Mouse (Mus musculus) bone marrow macrophage, adult 2 months (primary cell): ENCODE measurements around the gene Tcea3. TPM values are rescaled to one million over a fixed set of nuclear protein-coding genes. Genes with fewer than 3 reads are reported as not detected.
A peak's percentile ranks its signal among the peaks of the same experiment; 100 is the strongest.

Experiments used
- H3K27ac ChIP-seq: 2 replicates; pipeline ENCODE4 v1.5.1; 2012; ENCODE audit warnings: low read depth, low read length; ENCODE audit not compliant: insufficient read depth
- H3K4me1 ChIP-seq: 2 replicates; pipeline ENCODE4 v1.6.1; 2012; ENCODE audit warnings: low read length; ENCODE audit not compliant: control insufficient read depth, insufficient read depth
- H3K4me3 ChIP-seq: 2 replicates; pipeline ENCODE4 v1.5.1; 2012; ENCODE audit warnings: mild to moderate bottlenecking, low read length, moderate library complexity; ENCODE audit not compliant: insufficient read depth
- CTCF ChIP-seq: IDR thresholded peaks from 2 replicates; pipeline ENCODE4 v1.5.1; 2012; ENCODE audit warnings: low read depth, mild to moderate bottlenecking, low read length, moderate library complexity
- POLR2A ChIP-seq: IDR thresholded peaks from 2 replicates; pipeline ENCODE4 v1.6.1; 2012; ENCODE audit warnings: mild to moderate bottlenecking, low read depth, low read length, borderline replicate concordance
- polyA plus RNA-seq: library from polyadenylated mRNA; stranded (reverse); fragments of >200 nt; gene quantifications from 2 replicates; pipeline ENCODE4 v1.2.4, GENCODE M21; 2012; ENCODE audit not compliant: missing spikeins, insufficient read depth, insufficient read length

The Tcea3 gene
- polyA plus RNA-seq, 1 experiment, result 6.9 TPM

DNA sequence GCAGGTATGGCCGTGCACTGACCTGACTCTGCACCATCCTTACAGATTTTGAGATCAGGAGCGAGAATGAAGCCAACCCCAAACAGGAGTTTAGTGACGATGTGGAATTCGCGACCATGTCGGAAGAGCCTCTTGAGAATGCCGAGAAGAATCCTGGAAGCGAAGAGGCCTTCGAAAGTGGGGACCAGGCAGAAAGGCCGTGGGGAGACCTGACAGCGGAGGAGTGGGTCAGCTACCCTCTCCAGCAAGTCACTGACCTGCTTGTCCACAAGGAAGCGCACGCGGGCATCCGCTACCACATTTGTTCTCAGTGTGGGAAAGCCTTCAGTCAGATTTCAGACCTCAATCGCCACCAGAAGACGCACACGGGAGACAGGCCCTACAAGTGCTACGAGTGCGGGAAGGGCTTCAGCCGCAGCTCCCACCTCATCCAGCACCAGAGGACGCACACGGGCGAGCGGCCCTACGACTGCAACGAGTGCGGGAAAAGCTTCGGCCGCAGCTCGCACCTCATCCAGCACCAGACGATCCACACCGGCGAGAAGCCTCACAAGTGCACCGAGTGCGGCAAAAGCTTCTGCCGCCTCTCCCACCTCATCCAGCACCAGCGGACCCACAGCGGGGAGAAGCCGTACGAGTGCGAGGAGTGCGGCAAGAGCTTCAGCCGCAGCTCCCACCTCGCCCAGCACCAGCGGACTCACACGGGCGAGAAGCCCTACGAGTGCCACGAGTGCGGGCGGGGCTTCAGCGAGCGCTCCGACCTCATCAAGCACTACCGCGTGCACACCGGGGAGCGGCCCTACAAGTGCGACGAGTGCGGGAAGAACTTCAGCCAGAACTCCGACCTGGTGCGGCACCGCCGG, 42.6 kb downstream of the Tcea3 start:
- H3K27ac ChIP-seq, result no peak overlapping the region
- TF ChIP-seq CTCF, result no peak
- TF ChIP-seq POLR2A, result no peak
- H3K4me1 ChIP-seq, result 0 out of 2 replicates have a peak, but pooled peaks cover 2% of the 10 kb centered on the region
- H3K4me3 ChIP-seq, result no peak overlapping the region

DNA sequence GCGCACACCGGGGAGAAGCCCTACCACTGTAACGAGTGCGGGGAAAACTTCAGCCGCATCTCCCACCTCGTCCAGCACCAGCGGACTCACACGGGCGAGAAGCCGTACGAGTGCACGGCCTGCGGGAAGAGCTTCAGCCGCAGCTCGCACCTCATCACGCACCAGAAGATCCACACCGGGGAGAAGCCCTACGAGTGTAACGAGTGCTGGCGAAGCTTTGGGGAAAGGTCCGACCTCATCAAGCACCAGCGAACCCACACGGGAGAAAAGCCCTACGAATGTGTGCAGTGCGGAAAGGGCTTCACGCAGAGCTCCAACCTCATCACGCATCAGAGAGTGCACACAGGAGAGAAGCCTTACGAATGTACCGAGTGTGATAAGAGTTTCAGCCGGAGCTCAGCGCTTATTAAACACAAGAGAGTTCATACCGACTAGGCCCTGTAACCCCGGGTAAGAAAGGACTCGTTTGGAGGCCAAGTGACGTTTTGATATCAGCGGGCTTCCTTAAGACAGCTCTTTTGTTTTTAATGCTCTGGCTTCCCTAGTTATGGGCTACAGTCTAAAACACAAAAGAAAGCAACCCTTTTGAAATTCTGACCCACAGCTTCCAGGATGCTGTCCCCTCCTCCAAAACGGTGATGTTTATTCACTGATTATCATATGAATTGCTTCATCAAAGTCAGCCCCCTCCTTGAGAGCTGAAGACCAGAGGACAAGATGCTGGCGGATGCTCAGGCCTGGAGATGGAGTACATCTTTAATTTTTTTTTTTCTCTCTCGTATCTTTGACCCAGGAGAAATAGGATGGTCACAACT, 43.5 kb downstream of the Tcea3 start:
- Histone ChIP-seq H3K27ac (no peak overlapping the region), H3K4me3 (no peak overlapping the region), H3K4me1 (0 out of 2 replicates have a peak, but pooled peaks cover 2% of the 10 kb centered on the region)
- TF ChIP-seq CTCF, result no peak
- no peak for TF ChIP-seq POLR2A

- TF ChIP-seq CTCF, result no peak
- no peak for TF ChIP-seq POLR2A
- Histone ChIP-seq H3K4me3 (no peak overlapping the region), H3K4me1 (0 out of 2 replicates have a peak, but pooled peaks cover under 1% of the 10 kb centered on the region), H3K27ac (no peak overlapping the region)
Measured at GRCm38 (mm10) chr4:136291692-136292091, 44.2 kb downstream of the Tcea3 start.

DNA sequence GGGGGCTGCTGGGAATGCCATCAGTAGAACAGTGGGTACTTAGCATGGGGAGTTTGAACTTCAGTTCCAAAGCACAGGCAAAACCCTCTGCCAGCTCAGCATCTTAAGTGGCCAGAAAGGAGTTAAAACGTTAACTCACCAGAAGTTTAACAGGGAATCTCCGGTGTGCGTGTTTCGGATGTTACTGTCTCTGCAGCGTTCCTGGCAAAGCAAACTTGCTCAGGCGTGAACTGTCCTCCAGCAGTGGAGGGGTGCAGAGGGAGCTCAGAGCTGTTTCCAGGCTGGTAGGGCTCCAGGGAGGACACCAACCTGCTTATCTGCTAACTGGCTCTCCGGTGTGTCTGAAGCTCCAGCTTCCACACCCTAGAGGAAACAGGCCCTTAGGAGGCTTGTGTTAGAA, 48.4 kb downstream of the Tcea3 start:
- Histone ChIP-seq H3K4me3 (no peak overlapping the region), H3K4me1 (no peaks in the 10 kb centered on the region), H3K27ac (no peak overlapping the region)
- no peak for TF ChIP-seq CTCF
- TF ChIP-seq POLR2A, result no peak

- H3K4me3 ChIP-seq, result no peak overlapping the region
- no peaks in the 10 kb centered on the region for H3K4me1 ChIP-seq
- TF ChIP-seq POLR2A (no peak), CTCF (no peak)
- no peak overlapping the region for H3K27ac ChIP-seq
Measured at GRCm38 (mm10) chr4:136302462-136302861, 54.9 kb downstream of the Tcea3 start.

GRCm38 (mm10) chr4:136304181-136304580, 56.7 kb downstream of the Tcea3 start:
- H3K27ac ChIP-seq, result no peak overlapping the region
- no peak overlapping the region for H3K4me3 ChIP-seq
- no peaks in the 10 kb centered on the region for H3K4me1 ChIP-seq
- no peak for TF ChIP-seq POLR2A
- TF ChIP-seq CTCF, result no peak

GRCm38 (mm10) chr4:136308355-136308754, 60.8 kb downstream of the Tcea3 start:
- Histone ChIP-seq H3K27ac (no peak overlapping the region), H3K4me3 (no peak overlapping the region), H3K4me1 (peaks cover 6% of the 10 kb centered on the region)
- TF ChIP-seq POLR2A, result no peak

DNA sequence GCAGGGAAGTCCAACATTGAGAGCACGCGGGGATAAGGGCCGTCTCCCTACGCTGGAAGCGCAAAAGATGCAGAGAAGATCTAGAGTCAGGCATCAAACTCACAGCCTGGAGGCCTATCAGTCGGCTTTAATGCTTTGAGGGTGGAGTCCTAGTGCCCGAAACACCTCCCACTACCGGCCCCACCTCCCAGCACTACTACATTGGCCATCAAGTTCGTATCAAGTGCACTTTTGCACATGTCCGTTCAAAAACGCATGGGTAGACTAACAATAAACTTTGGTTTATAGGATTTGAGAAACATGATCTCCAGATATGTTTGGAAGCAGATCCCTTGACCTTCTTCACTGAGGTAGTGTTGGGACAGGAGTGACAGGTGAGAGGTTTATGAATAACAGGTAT, 62.3 kb downstream of the Tcea3 start:
- TF ChIP-seq POLR2A, result no peak
- no peak for TF ChIP-seq CTCF
- Histone ChIP-seq H3K27ac (peak overlapping the region; percentile 40), H3K4me3 (peak overlapping the region; percentile 80), H3K4me1 (peaks cover 8% of the 10 kb centered on the region)

DNA sequence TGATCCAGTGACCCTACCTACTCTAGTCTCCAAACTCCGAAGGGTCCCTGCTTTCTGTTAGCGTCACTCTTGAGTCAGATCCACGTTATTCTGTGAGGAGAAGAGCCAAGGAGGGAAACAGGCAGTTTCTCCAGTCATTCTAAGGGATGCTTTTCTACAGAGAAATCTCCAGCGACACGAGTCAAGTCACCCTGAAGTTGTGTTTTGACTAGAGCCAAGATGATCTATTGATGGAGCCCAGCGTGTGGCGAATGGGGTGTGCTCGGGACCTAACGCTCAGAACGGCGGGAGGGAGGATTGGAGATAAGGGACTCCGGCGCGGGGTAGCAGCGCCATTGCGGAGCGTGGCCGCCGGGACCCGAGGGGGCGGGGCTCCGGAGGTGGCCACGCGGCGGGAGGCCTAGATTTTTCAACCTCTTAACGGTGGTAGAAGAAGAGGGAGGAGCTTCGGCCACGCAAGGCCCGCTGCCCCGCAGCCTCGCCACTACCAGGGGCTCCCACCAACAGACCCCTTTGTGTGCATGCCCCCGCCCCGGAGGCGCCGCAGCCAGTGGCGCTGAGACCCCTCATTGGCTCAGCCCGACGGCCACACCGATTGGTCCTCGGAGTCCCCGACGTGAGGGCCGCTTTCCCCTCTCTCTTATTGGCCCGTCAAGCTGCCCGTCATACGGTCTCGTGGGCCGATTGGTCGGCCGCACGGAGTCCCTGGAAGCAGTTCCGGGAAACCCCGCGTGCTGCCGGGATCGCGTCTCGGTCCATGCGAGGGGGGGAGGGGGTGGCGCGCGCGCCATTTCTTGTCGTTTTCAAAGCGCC, 62.9 kb downstream of the Tcea3 start, which contains the start of gene Hnrnpr:
TSS of gene Hnrnpr (plus strand) at position 714 of the 813 bp plus-strand sequence.
- peak within 1 kb of the TSS; percentile 81 for H3K27ac ChIP-seq
- H3K4me1 ChIP-seq, result peaks cover 11% of the 10 kb centered on the region
- TF ChIP-seq POLR2A (no peak), CTCF (no peak)
- peak within 1 kb of the TSS; percentile 93 for H3K4me3 ChIP-seq
